Mouse (Mus musculus): ENCODE measurements around the gene Sec16a.

DNA sequence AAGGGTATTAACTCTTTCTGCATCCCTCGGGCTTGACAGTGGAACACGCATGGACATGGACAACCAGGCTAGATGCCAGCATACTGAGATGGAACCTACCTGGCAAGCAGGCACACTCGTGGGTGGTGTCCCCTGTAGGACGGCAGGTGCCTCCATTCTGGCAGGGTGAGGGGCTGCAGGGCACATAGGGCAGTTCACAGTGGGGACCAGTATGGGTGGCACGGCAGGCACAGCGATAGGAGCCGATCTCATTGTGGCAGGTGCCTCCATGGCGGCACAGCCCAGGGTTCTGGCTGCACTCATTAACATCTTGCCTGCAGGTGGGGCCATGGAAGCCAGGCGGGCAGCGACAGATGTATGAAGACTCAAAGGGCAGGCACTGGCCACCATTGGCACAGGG is 39.2 kb upstream of the Sec16a start:
- TF ChIP-seq CTCF (IDR thresholded peaks at IDR 0.05; ENCODE audit: insufficient read depth, low read length) (no peak), POLR2A (IDR thresholded peaks at IDR 0.05; ENCODE audit: borderline replicate concordance, extremely low read depth, low read depth, low read length) (no peak)
